Comparison of ENCODE assay signal across 21 mouse cellular contexts in the genomic region with DNA sequence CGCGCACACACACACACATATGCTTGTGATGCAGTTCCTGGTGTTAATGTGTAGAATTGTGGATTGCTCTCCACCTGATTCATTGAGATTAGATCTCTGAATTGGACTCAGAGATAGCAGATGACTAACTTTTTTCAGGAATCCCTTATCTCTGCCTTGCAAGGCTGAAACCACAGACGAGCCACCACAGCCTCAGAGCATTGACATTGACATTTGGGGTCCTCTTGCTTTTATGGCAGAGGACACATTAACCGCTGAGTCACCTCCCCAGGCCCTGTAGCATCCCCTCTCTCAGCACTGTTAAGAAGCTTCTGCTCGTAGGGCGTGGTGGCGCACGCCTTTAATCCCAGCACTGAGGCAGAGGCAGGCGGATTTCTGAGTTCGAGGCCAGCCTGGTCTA. TPM values are rescaled to one million over a fixed set of nuclear protein-coding genes. Genes with fewer than 3 reads are reported as not detected.
DNase-seq lines count a peak whose midpoint lies in the region; ATAC-seq lines count a peak whose summit lies in the region.
"Had no signal": no experiment of that assay in that cellular context is flagged by ENCODE, and none has a peak within 500 bp of the region (broad histone marks: within the 10 kb centered on the region; RNA-seq: fewer than 3 reads in every experiment).

No protein-coding gene starts in this region.

- H3K27ac ChIP-seq in liver, embryonic 13.5 days, result no peak overlapping the region
- H3K27ac ChIP-seq: embryonic facial prominence, embryonic 15.5 days; forebrain, embryonic 10.5 days; heart, embryonic 10.5 days; hindbrain, embryonic 12.5 days; hindbrain, postnatal 0 days had no signal

- peaks cover 13% of the 10 kb centered on the region for H3K4me1 ChIP-seq in liver, embryonic 13.5 days (replicated peaks)
- H3K4me1 ChIP-seq: embryonic facial prominence, embryonic 15.5 days; forebrain, embryonic 10.5 days; heart, embryonic 10.5 days; hindbrain, embryonic 12.5 days had no signal

- H3K36me3 ChIP-seq in liver, embryonic 13.5 days, result peaks cover 58% of the 10 kb centered on the region

- ATAC-seq in liver, embryonic 13.5 days (ENCODE audit: low read depth), result peak; percentile 36; the same call in 1 of the 2 replicates
- ATAC-seq in megakaryocyte progenitor cell, adult 5-6 weeks (replicated peaks; ENCODE audit: poor library complexity), result no peak
- ATAC-seq: forebrain, embryonic 14.5 days; hindbrain, postnatal 0 days had no signal

- H3K4me2 ChIP-seq in liver, embryonic 13.5 days, result no peak overlapping the region
- H3K4me2 ChIP-seq: embryonic facial prominence, embryonic 15.5 days; hindbrain, embryonic 12.5 days had no signal

- no peaks in the 10 kb centered on the region for H3K27me3 ChIP-seq in liver, embryonic 13.5 days
- H3K27me3 ChIP-seq: embryonic facial prominence, embryonic 15.5 days; hindbrain, embryonic 12.5 days had no signal

- H3K9me3 ChIP-seq in liver, embryonic 13.5 days (replicated peaks), result no peaks in the 10 kb centered on the region
- H3K9me3 ChIP-seq: embryonic facial prominence, embryonic 15.5 days; forebrain, embryonic 10.5 days; heart, embryonic 10.5 days; hindbrain, embryonic 12.5 days had no signal

- no peak overlapping the region for H3K9ac ChIP-seq in liver, embryonic 13.5 days
- H3K9ac ChIP-seq: embryonic facial prominence, embryonic 15.5 days; hindbrain, embryonic 12.5 days had no signal

- DNase-seq in adrenal gland, adult (ENCODE audit: inconsistent age in 2 of 2, low spot score in 1 of 2), result peak; percentile 69 to 80
- no peak for DNase-seq in adrenal gland, postnatal 4 days (ENCODE audit: low spot score in 2 of 2)
- peak; percentile 75 for DNase-seq in 416B (ENCODE audit: low read depth)
- peak; percentile 35 for DNase-seq in adrenal gland, postnatal 10 days
- no peak for DNase-seq in liver, embryonic 13.5 days
- DNase-seq in embryo, embryonic 11 days, result no peak
- DNase-seq: cerebellum, adult 2 months; cerebellum, postnatal 10 days; gastrocnemius, postnatal 10 days; heart, adult 18-20 months; heart, postnatal 10 days; heart, postnatal 4 days; kidney, adult 11 months had no signal

- no peak overlapping the region for H3K4me3 ChIP-seq in liver, embryonic 13.5 days (replicated peaks)
- H3K4me3 ChIP-seq: embryonic facial prominence, embryonic 15.5 days; erythroblast, embryonic 14.5 days; forebrain, embryonic 10.5 days; heart, embryonic 10.5 days; hindbrain, embryonic 12.5 days had no signal

- WGBS in liver, embryonic 13.5 days (ENCODE audit: insufficient replicate concordance), result 58% methylated on average over 10 of the region's 10 CpGs

RNA-seq across cellular contexts. Expression of a gene that starts 17.0 kb away (rescaled TPM):
- 1 to 10 TPM; 1.5 to 2.9 TPM for total RNA-seq in adrenal gland, postnatal 4 days (2021)
- 1 to 10 TPM; 1.3 to 5.2 TPM for total RNA-seq in adrenal gland, postnatal 10 days (2021)
- 0.08 TPM in 2 replicates for polyA plus RNA-seq in liver, embryonic 13.5 days (2015; fragmentation: Nextera tagmentation; extraction: Ambion mirVana)
- 0.05 and 0.10 TPM in 2 replicates for total RNA-seq in megakaryocyte progenitor cell, adult 5-6 weeks (2015)
- total RNA-seq in megakaryocyte progenitor cell, adult 5-6 weeks (2017), result not detected in 2 replicates
- total RNA-seq: heart, adult 18-20 months had no signal

Comparison
In these comparisons a context has a peak if more than half of its experiments do, and no peak if none do; other contexts are left out.
1. DNase-seq: peak in adrenal gland, adult (2 of 2), 416B (single experiment) and adrenal gland, postnatal 10 days (single experiment); none in adrenal gland, postnatal 4 days (0 of 2), liver, embryonic 13.5 days (single experiment) and embryo, embryonic 11 days (single experiment).